Mouse (Mus musculus): ENCODE measurements around the gene Rrp9.

DNA sequence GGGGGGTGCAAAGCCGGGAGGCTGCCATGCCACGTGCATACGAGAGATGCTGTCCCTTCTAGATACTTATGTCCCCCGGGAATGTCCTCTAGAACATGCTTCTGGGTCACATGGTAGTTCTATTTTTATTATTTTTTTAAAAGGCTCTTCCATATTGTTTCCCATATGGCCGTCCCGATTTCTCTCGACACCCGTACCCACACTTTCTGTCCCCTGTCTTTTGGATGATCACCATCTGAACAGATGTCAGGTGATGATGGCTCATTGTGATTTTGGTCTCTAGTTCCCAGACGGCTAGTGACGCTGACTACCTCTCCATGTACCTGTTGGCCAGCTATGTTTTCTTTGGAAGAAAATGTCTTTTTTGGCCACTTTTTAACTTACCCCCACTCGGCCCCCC, 59.2 kb downstream of the Rrp9 start:
- TF ChIP-seq CTCF (IDR thresholded peaks at IDR 0.05; ENCODE audit: extremely low read depth, insufficient read depth, low read length) (no peak), POLR2A (IDR thresholded peaks at IDR 0.05; ENCODE audit: extremely low read depth, insufficient read depth, low read length) (no peak)
